Mouse (Mus musculus): ENCODE measurements at regions not wholly inside any gene's neighbourhood (a gene's known extent, or its start where the extent isn't known, plus 50 kb on each side); places are given as distances from the start of the nearest gene placed in this dataset.

- H3K4me3 ChIP-seq (ENCODE audit: insufficient read depth, low read depth, low read length): no peak overlapping the region
- H3K27me3 ChIP-seq (replicated peaks; ENCODE audit: control insufficient read depth, insufficient read depth, low read length): no peaks in the 10 kb centered on the region
- H3K4me1 ChIP-seq (ENCODE audit: control insufficient read depth, insufficient read depth, low read length): no peaks in the 10 kb centered on the region
- WGBS: 80% methylated on average over 6 of the region's 6 CpGs
- H3K36me3 ChIP-seq (ENCODE audit: control insufficient read depth, insufficient read depth, low read length): no peaks in the 10 kb centered on the region
- TF ChIP-seq POLR2A (IDR thresholded peaks at IDR 0.05; ENCODE audit: low read depth, low read length) (no peak), CTCF (conservative IDR thresholded peaks at IDR 0.05; ENCODE audit: insufficient read depth, insufficient read length, low read depth, low read length) (no peak)
- H3K27ac ChIP-seq (ENCODE audit: insufficient read depth, low read depth, low read length): no peak overlapping the region
- no peak for DNase-seq
Observed at GRCm38 (mm10) chr11:7949201-7949875, 715.0 kb downstream of the Tns3 start.

- 71% methylated on average over 5 of the region's 5 CpGs for WGBS
- no peaks in the 10 kb centered on the region for H3K36me3 ChIP-seq (ENCODE audit: control insufficient read depth, insufficient read depth, low read length)
- H3K27ac ChIP-seq (ENCODE audit: insufficient read depth, low read depth, low read length): no peak overlapping the region
- TF ChIP-seq POLR2A (IDR thresholded peaks at IDR 0.05; ENCODE audit: low read depth, low read length) (no peak), CTCF (conservative IDR thresholded peaks at IDR 0.05; ENCODE audit: insufficient read depth, insufficient read length, low read depth, low read length) (no peak)
- H3K4me3 ChIP-seq (ENCODE audit: insufficient read depth, low read depth, low read length): no peak overlapping the region
- DNase-seq: no peak
- no peaks in the 10 kb centered on the region for H3K4me1 ChIP-seq (ENCODE audit: control insufficient read depth, insufficient read depth, low read length)
- H3K27me3 ChIP-seq (replicated peaks; ENCODE audit: control insufficient read depth, insufficient read depth, low read length): no peaks in the 10 kb centered on the region
Observed at GRCm38 (mm10) chr11:7944956-7945515, 719.3 kb downstream of the Tns3 start.

GRCm38 (mm10) chr11:7944373-7944772, 720.0 kb downstream of the Tns3 start:
- Histone ChIP-seq H3K27ac (ENCODE audit: insufficient read depth, low read depth, low read length) (no peak overlapping the region), H3K4me3 (ENCODE audit: insufficient read depth, low read depth, low read length) (no peak overlapping the region), H3K27me3 (replicated peaks; ENCODE audit: control insufficient read depth, insufficient read depth, low read length) (no peaks in the 10 kb centered on the region), H3K4me1 (ENCODE audit: control insufficient read depth, insufficient read depth, low read length) (no peaks in the 10 kb centered on the region), H3K36me3 (ENCODE audit: control insufficient read depth, insufficient read depth, low read length) (no peaks in the 10 kb centered on the region)
- TF ChIP-seq POLR2A (IDR thresholded peaks at IDR 0.05; ENCODE audit: low read depth, low read length) (no peak), CTCF (conservative IDR thresholded peaks at IDR 0.05; ENCODE audit: insufficient read depth, insufficient read length, low read depth, low read length) (no peak)
- no peak for DNase-seq
- WGBS: 67% methylated on average over 4 of the region's 4 CpGs

GRCm38 (mm10) chr11:7933611-7934010, 719.9 kb upstream of the Igfbp3 start:
- no peak for DNase-seq
- Histone ChIP-seq H3K4me1 (ENCODE audit: control insufficient read depth, insufficient read depth, low read length) (no peaks in the 10 kb centered on the region), H3K4me3 (ENCODE audit: insufficient read depth, low read depth, low read length) (no peak overlapping the region), H3K36me3 (ENCODE audit: control insufficient read depth, insufficient read depth, low read length) (no peaks in the 10 kb centered on the region), H3K27ac (ENCODE audit: insufficient read depth, low read depth, low read length) (no peak overlapping the region), H3K27me3 (replicated peaks; ENCODE audit: control insufficient read depth, insufficient read depth, low read length) (no peaks in the 10 kb centered on the region)
- WGBS: 72% methylated on average over 3 of the region's 3 CpGs
- no peak for TF ChIP-seq POLR2A (IDR thresholded peaks at IDR 0.05; ENCODE audit: low read depth, low read length)
- TF ChIP-seq CTCF (conservative IDR thresholded peaks at IDR 0.05; ENCODE audit: insufficient read depth, insufficient read length, low read depth, low read length): no peak

- H3K4me3 ChIP-seq (ENCODE audit: insufficient read depth, low read depth, low read length): no peak overlapping the region
- no peaks in the 10 kb centered on the region for H3K4me1 ChIP-seq (ENCODE audit: control insufficient read depth, insufficient read depth, low read length)
- H3K36me3 ChIP-seq (ENCODE audit: control insufficient read depth, insufficient read depth, low read length): no peaks in the 10 kb centered on the region
- no peak for TF ChIP-seq POLR2A (IDR thresholded peaks at IDR 0.05; ENCODE audit: low read depth, low read length)
- no peak for TF ChIP-seq CTCF (conservative IDR thresholded peaks at IDR 0.05; ENCODE audit: insufficient read depth, insufficient read length, low read depth, low read length)
- no peaks in the 10 kb centered on the region for H3K27me3 ChIP-seq (replicated peaks; ENCODE audit: control insufficient read depth, insufficient read depth, low read length)
- DNase-seq: no peak
- no peak overlapping the region for H3K27ac ChIP-seq (ENCODE audit: insufficient read depth, low read depth, low read length)
- 87% methylated on average over 5 of the region's 5 CpGs for whole genome bisulfite sequencing
Observed at GRCm38 (mm10) chr11:7932638-7933037, 718.9 kb upstream of the Igfbp3 start.

- no peak for TF ChIP-seq CTCF (conservative IDR thresholded peaks at IDR 0.05; ENCODE audit: insufficient read depth, insufficient read length, low read depth, low read length)
- Histone ChIP-seq H3K27me3 (replicated peaks; ENCODE audit: control insufficient read depth, insufficient read depth, low read length) (no peaks in the 10 kb centered on the region), H3K36me3 (ENCODE audit: control insufficient read depth, insufficient read depth, low read length) (no peaks in the 10 kb centered on the region), H3K4me1 (ENCODE audit: control insufficient read depth, insufficient read depth, low read length) (no peaks in the 10 kb centered on the region), H3K4me3 (ENCODE audit: insufficient read depth, low read depth, low read length) (no peak overlapping the region), H3K27ac (ENCODE audit: insufficient read depth, low read depth, low read length) (no peak overlapping the region)
- WGBS: 92% methylated on average over 3 of the region's 3 CpGs
- DNase-seq: no peak
Observed at GRCm38 (mm10) chr11:7931064-7931797, 717.5 kb upstream of the Igfbp3 start.

- Histone ChIP-seq H3K27ac (ENCODE audit: insufficient read depth, low read depth, low read length) (no peak overlapping the region), H3K36me3 (ENCODE audit: control insufficient read depth, insufficient read depth, low read length) (no peaks in the 10 kb centered on the region), H3K4me3 (ENCODE audit: insufficient read depth, low read depth, low read length) (no peak overlapping the region), H3K27me3 (replicated peaks; ENCODE audit: control insufficient read depth, insufficient read depth, low read length) (no peaks in the 10 kb centered on the region), H3K4me1 (ENCODE audit: control insufficient read depth, insufficient read depth, low read length) (no peaks in the 10 kb centered on the region)
- no peak for DNase-seq
- TF ChIP-seq CTCF (conservative IDR thresholded peaks at IDR 0.05; ENCODE audit: insufficient read depth, insufficient read length, low read depth, low read length) (no peak), POLR2A (IDR thresholded peaks at IDR 0.05; ENCODE audit: low read depth, low read length) (no peak)
Observed at GRCm38 (mm10) chr11:7927676-7928075, 714.0 kb upstream of the Igfbp3 start.
